Mouse (Mus musculus) forebrain, embryonic 12.5 days (tissue): ENCODE measurements around the gene Gab2. TPM values are rescaled to one million over a fixed set of nuclear protein-coding genes. Genes with fewer than 3 reads are reported as not detected.

Experiments
- ATAC-seq: fragments of 200-750 bp; cut with Nextera tagmentation; 2 replicates; pipeline ENCODE4 v1.8.0; 2017; ENCODE audit warnings: moderate TSS enrichment; ENCODE audit not compliant: low FRiP score
- H3K27ac ChIP-seq: fragments of 300-500 bp; sonication (generic); 2 replicates; pipeline ENCODE4 v1.5.1; 2016; ENCODE audit warnings: mild to moderate bottlenecking
- H3K27me3 ChIP-seq: fragments of 300-500 bp; sonication (generic); 2 replicates; pipeline ENCODE4 v1.6.1; 2016; ENCODE audit warnings: mild to moderate bottlenecking
- H3K36me3 ChIP-seq: fragments of 300-500 bp; sonication (generic); replicated peaks from 2 replicates; pipeline ENCODE4 v1.6.1; 2016; ENCODE audit warnings: mild to moderate bottlenecking
- H3K4me1 ChIP-seq: fragments of 300-500 bp; sonication (generic); 2 replicates; pipeline ENCODE4 v1.6.1; 2016
- H3K4me2 ChIP-seq: fragments of 300-500 bp; sonication (generic); 2 replicates; pipeline ENCODE4 v1.6.1; 2016; ENCODE audit warnings: mild to moderate bottlenecking, moderate library complexity
- H3K4me3 ChIP-seq: fragments of 300-500 bp; sonication (generic); replicated peaks from 2 replicates; pipeline ENCODE4 v1.5.1; 2016; ENCODE audit warnings: mild to moderate bottlenecking
- H3K9ac ChIP-seq: fragments of 300-500 bp; sonication (generic); 2 replicates; pipeline ENCODE4 v1.6.1; 2016; ENCODE audit warnings: mild to moderate bottlenecking
- H3K9me3 ChIP-seq: fragments of 300-500 bp; sonication (generic); 2 replicates; pipeline ENCODE4 v1.6.1; 2016
- WGBS: fragments of 180-500 bp; shearing (Covaris S2); methylation state at CpG from one replicate; pipeline ENCODE4 v1.1.7; 2016; 5-methylcytosine and 5-hydroxymethylcytosine counted together
- polyA plus RNA-seq: library from polyadenylated mRNA; unstranded; fragments of >200 nt; fragmentation: Nextera tagmentation; extraction: Ambion mirVana; gene quantifications from 2 replicates; pipeline ENCODE4 v1.2.1, GENCODE M21; 2016

Gene Gab2
- polyA plus RNA-seq, 1 experiment from 2014 or later = 10.1 TPM

GRCm38 (mm10) chr7:97154756-97155487 lies 73.5 kb downstream of the Gab2 start:
- WGBS = 64% methylated on average over 2 of the region's 2 CpGs
- ATAC-seq = no peak

DNA sequence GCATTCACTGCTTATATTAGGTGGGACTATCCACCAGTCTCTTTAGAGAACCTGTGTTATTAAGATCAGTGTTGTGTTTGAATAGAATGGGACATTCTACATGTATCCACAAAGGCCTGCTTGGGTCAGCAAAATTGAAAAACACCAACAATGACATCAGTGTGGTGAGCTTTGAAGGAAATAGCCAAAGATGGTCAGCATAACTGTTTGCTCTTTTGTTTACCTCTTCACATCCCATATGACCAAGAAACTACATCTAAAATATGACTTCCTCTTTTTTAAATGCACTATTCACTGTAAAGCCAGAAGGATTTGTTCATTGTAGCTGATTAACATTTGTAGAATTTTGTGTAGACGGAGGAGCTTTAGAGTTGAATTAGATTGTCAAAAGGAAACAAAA lies 82.9 kb downstream of the Gab2 start:
- Histone ChIP-seq H3K4me1 (no peaks in the 10 kb centered on the region), H3K36me3 (no peaks in the 10 kb centered on the region), H3K9me3 (no peaks in the 10 kb centered on the region), H3K4me2 (no peak overlapping the region), H3K27me3 (no peaks in the 10 kb centered on the region), H3K9ac (no peak overlapping the region), H3K4me3 (no peak overlapping the region), H3K27ac (no peak overlapping the region)
- ATAC-seq = no peak
- 30% methylated on average over 1 of the region's 1 CpGs for WGBS

More at GRCm38 (mm10) chr7:97154756-97155487, 73.5 kb downstream of the Gab2 start:
- Histone ChIP-seq H3K9me3 (no peaks in the 10 kb centered on the region), H3K4me3 (no peak overlapping the region), H3K4me2 (no peak overlapping the region), H3K36me3 (no peaks in the 10 kb centered on the region), H3K4me1 (no peaks in the 10 kb centered on the region; the same call in 1 of the 2 replicates), H3K27ac (no peak overlapping the region), H3K27me3 (no peaks in the 10 kb centered on the region), H3K9ac (no peak overlapping the region)

DNA sequence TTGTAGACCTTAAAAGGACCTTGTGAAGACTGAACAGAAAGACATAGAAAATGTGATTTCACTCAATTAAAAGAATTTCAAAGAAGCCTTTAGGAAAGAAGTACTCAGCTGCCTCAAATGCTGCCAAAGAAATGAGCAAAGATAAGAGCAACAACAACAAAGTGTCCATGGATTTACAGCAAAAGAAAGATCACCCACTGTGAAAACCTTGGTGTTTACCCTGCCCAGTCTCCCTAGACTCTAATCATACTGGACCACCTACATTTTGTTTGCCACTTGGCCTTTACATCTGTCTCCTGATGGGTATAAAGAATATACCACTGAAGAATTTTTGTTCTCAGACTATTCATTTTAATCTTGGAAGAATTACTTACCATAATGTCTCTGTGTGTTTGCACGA lies 89.7 kb downstream of the Gab2 start:
- Histone ChIP-seq H3K4me1 (no peaks in the 10 kb centered on the region), H3K9ac (no peak overlapping the region), H3K27me3 (no peaks in the 10 kb centered on the region), H3K27ac (no peak overlapping the region), H3K36me3 (no peaks in the 10 kb centered on the region), H3K4me3 (no peak overlapping the region), H3K4me2 (no peak overlapping the region), H3K9me3 (no peaks in the 10 kb centered on the region)
- no peak for ATAC-seq
- WGBS = 76% methylated on average over 1 of the region's 1 CpGs

- H3K36me3 ChIP-seq = no peaks in the 10 kb centered on the region
- WGBS = 89% methylated on average over 4 of the region's 4 CpGs
- no peak overlapping the region for H3K4me2 ChIP-seq
- no peaks in the 10 kb centered on the region for H3K9me3 ChIP-seq
- no peak overlapping the region for H3K27ac ChIP-seq
- ATAC-seq = no peak
- no peak overlapping the region for H3K4me3 ChIP-seq
- H3K4me1 ChIP-seq = no peaks in the 10 kb centered on the region
- H3K27me3 ChIP-seq = no peaks in the 10 kb centered on the region
- no peak overlapping the region for H3K9ac ChIP-seq
Measured at GRCm38 (mm10) chr7:97171719-97172118, 90.3 kb downstream of the Gab2 start.

GRCm38 (mm10) chr7:97172126-97172525 lies 90.7 kb downstream of the Gab2 start:
- Histone ChIP-seq H3K4me3 (no peak overlapping the region), H3K27ac (no peak overlapping the region), H3K27me3 (no peaks in the 10 kb centered on the region), H3K36me3 (no peaks in the 10 kb centered on the region), H3K4me1 (no peaks in the 10 kb centered on the region), H3K4me2 (no peak overlapping the region), H3K9ac (no peak overlapping the region), H3K9me3 (no peaks in the 10 kb centered on the region)
- no peak for ATAC-seq
- WGBS = 84% methylated on average over 3 of the region's 3 CpGs

- ATAC-seq = no peak
- no peak overlapping the region for H3K4me2 ChIP-seq
- no peak overlapping the region for H3K4me3 ChIP-seq
- H3K9me3 ChIP-seq = no peaks in the 10 kb centered on the region
- H3K4me1 ChIP-seq = peaks cover 4% of the 10 kb centered on the region; the same call in 1 of the 2 replicates
- no peaks in the 10 kb centered on the region for H3K36me3 ChIP-seq
- no peaks in the 10 kb centered on the region for H3K27me3 ChIP-seq
- no peak overlapping the region for H3K27ac ChIP-seq
- H3K9ac ChIP-seq = no peak overlapping the region
- 95% methylated on average over 1 of the region's 1 CpGs for WGBS
Measured at GRCm38 (mm10) chr7:97181931-97182330, 100.5 kb downstream of the Gab2 start.

DNA sequence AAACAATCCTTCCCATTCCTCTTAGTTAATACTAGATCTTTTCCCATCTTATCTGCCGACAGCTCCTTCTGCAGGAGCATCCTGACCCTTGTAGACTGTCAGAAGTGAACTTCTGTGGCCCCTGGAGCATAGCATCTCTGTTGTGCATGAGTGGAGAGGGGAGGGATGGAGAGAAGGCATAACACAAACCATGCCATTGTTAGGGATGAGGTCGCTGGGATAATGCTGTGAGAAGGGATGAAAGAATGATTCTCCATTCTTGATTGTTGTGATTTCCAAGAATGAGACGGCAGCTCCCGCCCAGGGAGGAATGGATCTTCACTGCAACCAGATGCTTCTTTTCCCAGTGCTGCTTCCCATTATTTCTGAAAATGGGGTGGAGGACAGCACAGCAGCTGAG lies 102.0 kb downstream of the Gab2 start:
- WGBS = 45% methylated on average over 4 of the region's 4 CpGs
- no peak for ATAC-seq
- H3K27ac ChIP-seq = no peak overlapping the region
- no peak overlapping the region for H3K9ac ChIP-seq
- H3K36me3 ChIP-seq = no peaks in the 10 kb centered on the region
- no peak overlapping the region for H3K4me3 ChIP-seq
- H3K4me2 ChIP-seq = no peak overlapping the region
- H3K9me3 ChIP-seq = no peaks in the 10 kb centered on the region
- H3K4me1 ChIP-seq = peaks cover 4% of the 10 kb centered on the region; the same call in 1 of the 2 replicates
- no peaks in the 10 kb centered on the region for H3K27me3 ChIP-seq

DNA sequence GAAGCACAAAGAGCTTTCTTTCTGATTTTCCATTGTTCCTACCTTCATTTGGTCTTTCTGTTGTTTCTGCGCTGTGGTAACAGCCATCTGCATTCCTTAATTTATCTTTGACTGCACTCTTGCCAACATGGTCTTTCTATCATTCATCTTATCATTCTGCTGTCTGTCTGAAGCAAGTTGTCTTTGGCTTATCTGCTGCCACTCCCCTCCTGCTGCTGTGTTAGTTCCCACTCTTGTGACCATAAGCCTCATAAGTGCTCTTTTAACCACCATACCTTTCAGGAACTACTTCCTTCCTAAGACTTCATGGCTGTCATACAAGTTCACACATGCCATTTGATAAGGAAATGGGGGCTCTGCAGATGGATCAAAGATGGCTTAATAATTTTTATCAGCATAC lies 102.6 kb downstream of the Gab2 start:
- H3K36me3 ChIP-seq = no peaks in the 10 kb centered on the region
- H3K27me3 ChIP-seq = no peaks in the 10 kb centered on the region
- H3K9ac ChIP-seq = no peak overlapping the region
- H3K4me1 ChIP-seq = peaks cover 4% of the 10 kb centered on the region; the same call in 1 of the 2 replicates
- no peak overlapping the region for H3K4me3 ChIP-seq
- ATAC-seq = no peak
- no peak overlapping the region for H3K4me2 ChIP-seq
- 92% methylated on average over 1 of the region's 1 CpGs for WGBS
- H3K27ac ChIP-seq = no peak overlapping the region
- H3K9me3 ChIP-seq = no peaks in the 10 kb centered on the region

- no peak overlapping the region for H3K9ac ChIP-seq
- H3K36me3 ChIP-seq = no peaks in the 10 kb centered on the region
- 93% methylated on average over 2 of the region's 2 CpGs for WGBS
- no peak overlapping the region for H3K4me3 ChIP-seq
- no peaks in the 10 kb centered on the region for H3K9me3 ChIP-seq
- H3K27me3 ChIP-seq = no peaks in the 10 kb centered on the region
- no peak overlapping the region for H3K4me2 ChIP-seq
- peaks cover 4% of the 10 kb centered on the region; the same call in 1 of the 2 replicates for H3K4me1 ChIP-seq
- H3K27ac ChIP-seq = no peak overlapping the region
- ATAC-seq = no peak
Measured at GRCm38 (mm10) chr7:97187387-97188081, 106.1 kb downstream of the Gab2 start.

DNA sequence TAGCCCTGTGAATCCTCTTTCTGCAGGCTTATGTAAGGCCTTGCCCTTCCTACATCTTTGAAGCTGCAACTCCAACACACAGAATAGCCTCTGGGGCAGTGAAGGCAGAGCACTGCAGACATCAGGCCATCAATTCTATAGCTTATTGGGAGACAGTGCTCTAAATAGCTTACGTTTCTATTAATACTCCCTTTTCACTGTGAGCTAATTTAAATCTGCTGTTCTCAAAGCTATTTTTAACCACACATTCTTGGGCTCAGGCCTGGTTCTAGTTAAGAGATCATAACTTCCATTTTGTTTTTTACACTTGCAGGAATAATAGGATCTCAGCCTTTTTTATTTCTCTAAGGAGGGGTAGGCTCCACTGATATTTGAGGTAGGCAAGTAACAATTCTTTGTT lies 107.7 kb downstream of the Gab2 start:
- no peak overlapping the region for H3K27ac ChIP-seq
- 69% methylated on average over 1 of the region's 1 CpGs for WGBS
- no peak for ATAC-seq
- H3K4me2 ChIP-seq = no peak overlapping the region
- H3K9ac ChIP-seq = no peak overlapping the region
- H3K4me3 ChIP-seq = no peak overlapping the region
- no peaks in the 10 kb centered on the region for H3K4me1 ChIP-seq
- H3K27me3 ChIP-seq = no peaks in the 10 kb centered on the region
- no peaks in the 10 kb centered on the region for H3K36me3 ChIP-seq
- H3K9me3 ChIP-seq = no peaks in the 10 kb centered on the region

DNA sequence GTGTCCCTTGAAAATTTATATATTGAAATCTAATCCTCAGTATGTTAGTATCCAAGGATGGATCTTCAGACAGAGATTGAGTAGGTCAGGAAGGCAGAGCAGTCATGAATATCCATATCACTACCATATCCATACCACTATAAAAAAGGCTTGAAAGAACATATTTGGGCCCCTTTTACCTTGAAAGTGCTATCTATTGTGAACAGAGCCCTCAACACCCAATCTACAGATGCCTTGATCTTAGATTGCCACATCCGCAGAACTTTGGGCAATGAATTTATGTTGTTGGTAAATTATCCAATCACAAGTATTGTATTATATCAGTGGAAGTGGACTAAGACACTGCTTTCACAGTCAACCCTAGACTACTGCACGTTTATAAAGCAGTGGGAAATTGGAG lies 122.5 kb downstream of the Gab2 start:
- no peak overlapping the region for H3K27ac ChIP-seq
- WGBS = 80% methylated on average over 2 of the region's 2 CpGs
- H3K4me1 ChIP-seq = no peaks in the 10 kb centered on the region
- no peaks in the 10 kb centered on the region for H3K36me3 ChIP-seq
- H3K9me3 ChIP-seq = no peaks in the 10 kb centered on the region
- H3K4me2 ChIP-seq = no peak overlapping the region
- no peaks in the 10 kb centered on the region for H3K27me3 ChIP-seq
- H3K4me3 ChIP-seq = no peak overlapping the region
- ATAC-seq = no peak
- no peak overlapping the region for H3K9ac ChIP-seq

- no peaks in the 10 kb centered on the region for H3K4me1 ChIP-seq
Measured at GRCm38 (mm10) chr7:97208811-97209549, 127.6 kb downstream of the Gab2 start.

More at GRCm38 (mm10) chr7:97208811-97209549, 127.6 kb downstream of the Gab2 start:
- Histone ChIP-seq H3K4me2 (no peak overlapping the region), H3K36me3 (no peaks in the 10 kb centered on the region), H3K27me3 (no peaks in the 10 kb centered on the region), H3K9ac (no peak overlapping the region), H3K4me3 (no peak overlapping the region), H3K27ac (no peak overlapping the region), H3K9me3 (no peaks in the 10 kb centered on the region)
- no peak for ATAC-seq
- 76% methylated on average over 1 of the region's 1 CpGs for WGBS
